Mouse (Mus musculus) erythroblast, embryonic 14.5 days (primary cell): ENCODE measurements around the gene Fgfr2.

Experiments
- GATA1 ChIP-seq: IDR thresholded peaks from 2 replicates; pipeline ENCODE4 v1.6.1; 2012; ENCODE audit warnings: low read length, inconsistent platforms, mixed read lengths
- TAL1 ChIP-seq: IDR thresholded peaks from 3 replicates; pipeline ENCODE4 v1.6.1; 2012; ENCODE audit warnings: low read length, inconsistent platforms, mixed read lengths

GRCm38 (mm10) chr7:132475069-132475468 lies 648.1 kb downstream of the Fgfr2 start:
- TF ChIP-seq GATA1 (no peak), TAL1 (no peak)
